Mouse (Mus musculus) hindlimb bud, embryonic 11.5 days (tissue): ENCODE measurements around the gene Nkx2-3.

Experiments used
- DNase-seq: peaks from one replicate; pipeline ENCODE4 v3.0.0-alpha.2; 2012; ENCODE audit warnings: low read depth, low spot score; ENCODE audit errors: extremely low spot score

Nkx2-3 gene

GRCm38 (mm10) chr19:43618505-43619030 is 6.4 kb downstream of the Nkx2-3 start:
- no peak for DNase-seq

- no peak for DNase-seq
These were observed 7.9 kb downstream of the Nkx2-3 start for GRCm38 (mm10) chr19:43619916-43620479.

GRCm38 (mm10) chr19:43623913-43624312 is 11.8 kb downstream of the Nkx2-3 start:
- DNase-seq: no peak

- DNase-seq: no peak
These were observed 14.0 kb downstream of the Nkx2-3 start for GRCm38 (mm10) chr19:43626160-43626559.

- no peak for DNase-seq
These were observed 15.2 kb downstream of the Nkx2-3 start for GRCm38 (mm10) chr19:43627345-43627744.

- DNase-seq: no peak
These were observed 17.0 kb downstream of the Nkx2-3 start for GRCm38 (mm10) chr19:43629088-43629487.

- no peak for DNase-seq
These were observed 18.5 kb downstream of the Nkx2-3 start for GRCm38 (mm10) chr19:43630466-43631251.

GRCm38 (mm10) chr19:43641833-43642232 is 29.7 kb downstream of the Nkx2-3 start:
- DNase-seq: no peak

GRCm38 (mm10) chr19:43642843-43643242 is 30.7 kb downstream of the Nkx2-3 start:
- DNase-seq: no peak

GRCm38 (mm10) chr19:43645508-43645907 is 33.4 kb downstream of the Nkx2-3 start:
- DNase-seq: no peak

GRCm38 (mm10) chr19:43646852-43647251 is 34.7 kb downstream of the Nkx2-3 start:
- DNase-seq: no peak

- no peak for DNase-seq
These were observed 35.1 kb downstream of the Nkx2-3 start for GRCm38 (mm10) chr19:43647261-43647660.

- DNase-seq: no peak
These were observed 36.2 kb downstream of the Nkx2-3 start for GRCm38 (mm10) chr19:43648343-43648742.

- no peak for DNase-seq
These were observed 39.2 kb downstream of the Nkx2-3 start for GRCm38 (mm10) chr19:43651241-43651785.

- DNase-seq: no peak
These were observed 43.8 kb downstream of the Nkx2-3 start for GRCm38 (mm10) chr19:43655735-43656492.

- DNase-seq: no peak
These were observed 47.5 kb downstream of the Nkx2-3 start for GRCm38 (mm10) chr19:43659632-43660031.

GRCm38 (mm10) chr19:43660774-43661173 is 48.6 kb downstream of the Nkx2-3 start:
- DNase-seq: no peak

GRCm38 (mm10) chr19:43662176-43662967 is 50.2 kb downstream of the Nkx2-3 start:
- DNase-seq: no peak

- no peak for DNase-seq
These were observed 51.3 kb downstream of the Nkx2-3 start for GRCm38 (mm10) chr19:43663471-43663870.
